Mouse (Mus musculus) right cerebral cortex, postnatal 10 days (tissue): ENCODE measurements around the gene Flt3.
A peak's percentile ranks its signal among the peaks of the same experiment; 100 is the strongest.

Experiments used
- DNase-seq, 2 experiments: peaks; one replicate each; pipeline ENCODE4 v3.0.0; 2021; ENCODE audit warnings: low spot score in 2 of 2

Flt3 gene

GRCm38 (mm10) chr5:147312830-147313685, 87.2 kb downstream of the Flt3 start:
- no peak for DNase-seq

GRCm38 (mm10) chr5:147309786-147310185, 90.5 kb downstream of the Flt3 start:
- no peak for DNase-seq

GRCm38 (mm10) chr5:147308451-147308850, 91.8 kb downstream of the Flt3 start:
- DNase-seq, result no peak

GRCm38 (mm10) chr5:147307398-147307785, 92.9 kb downstream of the Flt3 start:
- no peak for DNase-seq

GRCm38 (mm10) chr5:147306638-147307397, 93.5 kb downstream of the Flt3 start, which contains the start of gene Cdx2:
TSS of gene Cdx2 (minus strand) at chr5:147307270.
- DNase-seq, result no peak

- DNase-seq, result no peak
Measured at GRCm38 (mm10) chr5:147305856-147306637, 94.2 kb downstream of the Flt3 start.

GRCm38 (mm10) chr5:147305166-147305565, 95.1 kb downstream of the Flt3 start:
- no peak for DNase-seq

GRCm38 (mm10) chr5:147304276-147305155, 95.8 kb downstream of the Flt3 start:
- no peak for DNase-seq

GRCm38 (mm10) chr5:147302746-147303400, 97.4 kb downstream of the Flt3 start:
- DNase-seq, result no peak

GRCm38 (mm10) chr5:147302141-147302540, 98.1 kb downstream of the Flt3 start:
- no peak for DNase-seq

- no peak for DNase-seq
Measured at GRCm38 (mm10) chr5:147301781-147302070, 98.6 kb downstream of the Flt3 start.

- no peak for DNase-seq
Measured at GRCm38 (mm10) chr5:147300917-147301780, 99.1 kb downstream of the Flt3 start.

- DNase-seq, result no peak
Measured at GRCm38 (mm10) chr5:147300001-147300363, 100.3 kb downstream of the Flt3 start.

GRCm38 (mm10) chr5:147299255-147300000, 100.9 kb downstream of the Flt3 start:
- no peak for DNase-seq

GRCm38 (mm10) chr5:147297249-147297648, 103.0 kb downstream of the Flt3 start:
- DNase-seq, result no peak

- DNase-seq, result no peak
Measured at GRCm38 (mm10) chr5:147294121-147294520, 106.2 kb downstream of the Flt3 start.

GRCm38 (mm10) chr5:147293127-147293910, 107.0 kb downstream of the Flt3 start:
- DNase-seq, result peak; percentile 41 to 66

GRCm38 (mm10) chr5:147292506-147293120, 107.7 kb downstream of the Flt3 start:
- no peak for DNase-seq
